Mouse (Mus musculus) left cerebral cortex, adult 2 months (tissue): ENCODE results near the gene Vinac1. TPM values are rescaled to one million over a fixed set of nuclear protein-coding genes. Genes with fewer than 3 reads are reported as not detected.
"Not testable (repeated sequence)": the region's sequence is repeated elsewhere in the genome, so short reads cannot be mapped to it uniquely, and the experiment has no call there.

ENCODE experiments used
- DNase-seq, 2 experiments: peaks; one replicate each; pipeline ENCODE4 v3.0.0; 2021 to 2022; ENCODE audit warnings: low spot score in 2 of 2, mixed read lengths in 1 of 2; ENCODE audit errors: extremely low spot score in 1 of 2
- H3K27ac ChIP-seq: fragments of 200-600 bp; 2 replicates; pipeline ENCODE4 v1.8.1; 2022
- H3K4me3 ChIP-seq: fragments of 200-600 bp; 2 replicates; pipeline ENCODE4 v1.8.1; 2022
- CTCF ChIP-seq: fragments of 200-600 bp; IDR thresholded peaks from 2 replicates; pipeline ENCODE4 v1.8.1; 2022; ENCODE audit warnings: antibody characterized with exemption, mild to moderate bottlenecking, moderate library complexity
- intact Hi-C: fragments of 180-260 bp; cut with DNase I; formaldehyde crosslinking; loops from one replicate; pipeline ENCODE4 v1.15.1; 2025
- total RNA-seq, 2 experiments: library from RNA; stranded (reverse); gene quantifications; 2 replicates each; pipeline ENCODE4 v1.2.3; 2021

Gene Vinac1
- total RNA-seq, 2 experiments from 2014 or later, result 0.25 TPM; not detected in 1

GRCm38 (mm10) chr2:129038426-129038936, 9.5 kb downstream of the Vinac1 start:
- intact Hi-C loops, result no loop called here
- Histone ChIP-seq H3K27ac (no peak overlapping the region), H3K4me3 (peak overlapping the region; percentile 39)
- no peak for DNase-seq
- TF ChIP-seq CTCF, result no peak

- intact Hi-C loops, result no loop called here
Observed at GRCm38 (mm10) chr2:129035381-129035780, 12.6 kb downstream of the Vinac1 start.

GRCm38 (mm10) chr2:129024820-129025219, 23.2 kb downstream of the Vinac1 start:
- TF ChIP-seq CTCF, result no peak
- Histone ChIP-seq H3K27ac (no peak overlapping the region), H3K4me3 (no peak overlapping the region)
- intact Hi-C loops, result no loop called here
- no peak for DNase-seq

More at GRCm38 (mm10) chr2:129035381-129035780, 12.6 kb downstream of the Vinac1 start:
- no peak overlapping the region for H3K4me3 ChIP-seq
- DNase-seq, result no peak
- TF ChIP-seq CTCF, result no peak
- H3K27ac ChIP-seq, result no peak overlapping the region

- Histone ChIP-seq H3K4me3 (no peak overlapping the region), H3K27ac (no peak overlapping the region)
- no peak for DNase-seq
- no peak for TF ChIP-seq CTCF
- intact Hi-C loops, result no loop called here
Observed at GRCm38 (mm10) chr2:129020106-129020505, 27.9 kb downstream of the Vinac1 start.

GRCm38 (mm10) chr2:129008867-129009266, 39.1 kb downstream of the Vinac1 start:
- TF ChIP-seq CTCF, result peak; percentile 51

GRCm38 (mm10) chr2:129006194-129006749, 41.7 kb downstream of the Vinac1 start:
- intact Hi-C loops, result no loop called here

More at GRCm38 (mm10) chr2:129008867-129009266, 39.1 kb downstream of the Vinac1 start:
- H3K4me3 ChIP-seq, H3K27ac ChIP-seq, intact Hi-C loops, DNase-seq: not testable (repeated sequence)

GRCm38 (mm10) chr2:129004872-129005271, 43.1 kb downstream of the Vinac1 start:
- intact Hi-C loops, result no loop called here
- DNase-seq, result no peak
- no peak for TF ChIP-seq CTCF
- Histone ChIP-seq H3K4me3 (no peak overlapping the region), H3K27ac (no peak overlapping the region)

More at GRCm38 (mm10) chr2:129006194-129006749, 41.7 kb downstream of the Vinac1 start:
- no peak overlapping the region for H3K27ac ChIP-seq
- no peak overlapping the region for H3K4me3 ChIP-seq
- TF ChIP-seq CTCF, result no peak
- no peak for DNase-seq

- DNase-seq, result no peak
- Histone ChIP-seq H3K4me3 (no peak overlapping the region), H3K27ac (no peak overlapping the region)
- no peak for TF ChIP-seq CTCF
- intact Hi-C loops, result no loop called here
Observed at GRCm38 (mm10) chr2:128984746-128985145, 63.2 kb downstream of the Vinac1 start.

- intact Hi-C loops, result no loop called here
- Histone ChIP-seq H3K27ac (no peak overlapping the region), H3K4me3 (no peak overlapping the region)
- TF ChIP-seq CTCF, result no peak
- no peak for DNase-seq
Observed at GRCm38 (mm10) chr2:128975572-128975971, 72.4 kb downstream of the Vinac1 start.

Other genes starting within 250 kb of the Vinac1 start
- 10 to 100 TPM; 31.6 to 36.5 TPM for gene Tmem87b, start 230.1 kb downstream of the Vinac1 start, total RNA-seq
- 1 to 10 TPM; 2.4 to 2.5 TPM for gene Fbln7, start 185.2 kb downstream of the Vinac1 start, total RNA-seq
- gene Zc3h8, start 104.1 kb downstream of the Vinac1 start, total RNA-seq, result 1 to 10 TPM; 6.8 to 7.1 TPM
- gene Zc3h6, start 80.8 kb downstream of the Vinac1 start, total RNA-seq, result 10 to 100 TPM; 14.4 to 19.8 TPM
- 1 to 10 TPM; 5.0 to 5.4 TPM for gene Gm10762, start 80.4 kb downstream of the Vinac1 start, total RNA-seq
- 10 to 100 TPM; 64.0 to 70.2 TPM for gene Ttl, start 17.8 kb upstream of the Vinac1 start, total RNA-seq
- gene Polr1b, start 52.8 kb upstream of the Vinac1 start, total RNA-seq, result 10 to 100 TPM; 23.5 to 27.7 TPM
- gene Chchd5, start 81.5 kb upstream of the Vinac1 start, total RNA-seq, result 10 to 100 TPM; 10.2 to 12.2 TPM
- 100 to 1,000 TPM; 161 to 164 TPM for gene Slc20a1, start 150.6 kb upstream of the Vinac1 start, total RNA-seq
- under 1 TPM; 0.59 to 0.63 TPM for gene Ckap2l, start 249.0 kb upstream of the Vinac1 start, total RNA-seq